Mouse (Mus musculus) E14TG2a.4 (cell line): ENCODE data around the gene Rtn4rl1.
"Not testable (repeated sequence)": the region's sequence is repeated elsewhere in the genome, so short reads cannot be mapped to it uniquely, and the experiment has no call there.

ENCODE experiments used
- H3K27me3 ChIP-seq: 2 replicates; pipeline ENCODE4 v1.6.1; 2014; ENCODE audit warnings: low read length, control low read depth; ENCODE audit not compliant: insufficient read depth
- H3K36me3 ChIP-seq: 2 replicates; pipeline ENCODE4 v1.6.1; 2014; ENCODE audit warnings: low read length, control low read depth; ENCODE audit not compliant: insufficient read depth
- H3K4me1 ChIP-seq: replicated peaks from 2 replicates; pipeline ENCODE4 v1.6.1; 2014; ENCODE audit warnings: low read depth, low read length, control low read depth
- H3K4me3 ChIP-seq: replicated peaks from 2 replicates; pipeline ENCODE4 v1.5.1; 2014; ENCODE audit warnings: mild to moderate bottlenecking, low read length
- H3K9me3 ChIP-seq: 2 replicates; pipeline ENCODE4 v1.6.1; 2014; ENCODE audit warnings: low read length, control low read depth
- CTCF ChIP-seq: conservative IDR thresholded peaks from 2 replicates; pipeline ENCODE4 v1.5.1; 2014; ENCODE audit warnings: low read length
- NANOG ChIP-seq: IDR thresholded peaks from 2 replicates; pipeline ENCODE4 v1.6.1; 2014; ENCODE audit warnings: borderline replicate concordance, low read length, mixed read lengths
- POU5F1 ChIP-seq: IDR thresholded peaks from 2 replicates; pipeline ENCODE4 v1.6.1; 2014; ENCODE audit warnings: low read length, borderline replicate concordance

The Rtn4rl1 gene

DNA sequence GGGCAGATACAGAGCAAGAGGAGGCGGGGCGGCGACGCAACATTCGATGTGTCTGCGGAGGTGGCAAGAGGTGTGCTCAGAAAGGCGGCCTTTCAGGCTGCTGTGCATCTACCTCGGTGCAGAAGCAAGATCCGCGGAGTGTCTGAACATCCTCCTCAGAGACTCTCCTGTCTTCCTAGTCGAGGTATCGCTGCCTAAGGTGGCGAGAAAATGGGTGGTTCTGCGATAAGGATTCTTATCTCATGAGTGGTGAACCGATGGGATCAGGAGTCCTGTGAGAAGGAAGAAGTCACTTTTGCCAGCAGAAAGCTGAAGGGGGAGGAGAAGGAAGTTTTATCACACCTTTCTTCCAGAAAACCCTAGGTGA is 19.8 kb upstream of the Rtn4rl1 start:
- peaks cover 55% of the 10 kb centered on the region for H3K4me1 ChIP-seq
- H3K4me3 ChIP-seq = peak overlapping the region; percentile 85
- TF ChIP-seq POU5F1 (no peak), CTCF (no peak), NANOG (no peak)
- no peaks in the 10 kb centered on the region for H3K9me3 ChIP-seq
- H3K36me3 ChIP-seq = peaks cover 29% of the 10 kb centered on the region
- H3K27me3 ChIP-seq = peaks cover 63% of the 10 kb centered on the region

DNA sequence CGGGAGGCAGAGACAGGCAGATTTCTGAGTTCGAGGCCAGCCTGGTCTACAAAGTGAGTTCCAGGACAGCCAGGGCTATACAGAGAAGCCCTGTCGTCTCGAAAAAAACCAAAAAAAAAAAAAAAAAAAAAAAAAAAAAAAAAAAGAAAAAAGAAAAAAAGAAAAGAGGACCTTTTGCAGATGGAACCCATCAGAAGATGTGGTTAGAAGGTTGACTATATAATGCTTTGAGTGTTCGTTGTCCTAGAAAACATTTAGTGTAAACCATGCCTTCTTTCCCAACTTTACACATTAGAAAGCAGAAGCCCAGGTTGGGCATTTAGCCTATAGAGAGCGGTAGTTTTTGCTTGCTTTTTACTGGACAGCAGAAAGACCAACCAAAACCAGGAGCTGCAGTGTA is 19.0 kb upstream of the Rtn4rl1 start:
- peaks cover 57% of the 10 kb centered on the region for H3K4me1 ChIP-seq
- H3K36me3 ChIP-seq = peaks cover 31% of the 10 kb centered on the region
- H3K4me3 ChIP-seq, H3K9me3 ChIP-seq: not testable (repeated sequence)
- H3K27me3 ChIP-seq = peaks cover 55% of the 10 kb centered on the region

DNA sequence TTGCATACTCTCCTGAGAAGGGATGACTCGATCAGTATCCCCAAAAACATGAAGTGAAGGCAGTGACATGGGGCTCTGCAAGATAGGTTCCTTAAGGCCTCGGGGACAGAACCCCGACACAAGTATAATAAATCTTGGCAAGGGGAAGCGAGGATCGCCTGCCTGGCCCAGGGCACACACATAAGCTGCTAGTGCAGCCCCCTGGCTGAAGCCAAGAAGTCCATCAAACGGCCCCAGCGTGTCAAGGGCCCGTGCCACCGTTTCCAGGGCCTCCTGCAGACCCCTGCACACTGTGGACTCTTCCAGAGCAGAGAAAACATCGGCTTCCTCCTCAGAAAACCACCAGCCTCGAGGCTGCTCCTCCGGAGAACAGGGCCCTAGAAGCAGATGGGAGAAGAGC is 15.6 kb upstream of the Rtn4rl1 start:
- Histone ChIP-seq H3K27me3 (peaks cover 21% of the 10 kb centered on the region), H3K36me3 (peaks cover 65% of the 10 kb centered on the region), H3K4me1 (peaks cover 41% of the 10 kb centered on the region), H3K4me3 (peak overlapping the region; percentile 91), H3K9me3 (no peaks in the 10 kb centered on the region)
- no peak for TF ChIP-seq POU5F1
- TF ChIP-seq CTCF = no peak
- no peak for TF ChIP-seq NANOG

DNA sequence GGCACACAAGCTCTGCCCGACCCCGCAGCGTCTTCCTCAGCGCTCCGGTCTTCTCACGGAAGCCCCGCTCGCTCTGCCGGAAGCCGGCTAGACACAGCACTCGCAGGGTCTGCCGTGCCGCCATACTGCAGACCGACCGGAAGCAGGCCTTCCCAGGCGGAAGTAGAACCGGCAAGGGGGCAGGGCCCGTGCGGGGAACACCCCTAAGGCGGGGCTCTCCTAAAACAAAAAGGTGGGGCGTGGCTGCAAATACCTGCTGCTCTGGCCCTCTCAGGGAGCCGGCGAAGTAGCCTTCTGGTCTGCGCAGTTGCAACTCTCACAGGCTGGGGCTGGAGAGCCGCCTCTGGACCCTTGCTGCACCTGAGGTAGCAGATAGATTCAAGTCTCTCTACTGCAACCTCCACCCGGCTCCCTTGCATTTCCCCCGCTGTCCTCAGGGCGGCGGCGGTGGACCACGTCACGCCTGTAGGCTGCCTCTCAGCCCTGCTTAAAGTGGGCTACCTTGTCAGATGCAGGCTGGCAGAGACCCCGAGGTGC is 14.8 kb upstream of the Rtn4rl1 start, which contains the start of gene Ovca2:
Ovca2 (minus strand) TSS at position 164 of the 537 bp plus-strand sequence.
- peaks cover 18% of the 10 kb centered on the region for H3K27me3 ChIP-seq
- H3K4me1 ChIP-seq = peaks cover 46% of the 10 kb centered on the region
- TF ChIP-seq POU5F1 (no peak), CTCF (peak; percentile 66), NANOG (no peak)
- peaks cover 73% of the 10 kb centered on the region for H3K36me3 ChIP-seq
- H3K9me3 ChIP-seq = no peaks in the 10 kb centered on the region
- H3K4me3 ChIP-seq = peak within 1 kb of the TSS; percentile 91

DNA sequence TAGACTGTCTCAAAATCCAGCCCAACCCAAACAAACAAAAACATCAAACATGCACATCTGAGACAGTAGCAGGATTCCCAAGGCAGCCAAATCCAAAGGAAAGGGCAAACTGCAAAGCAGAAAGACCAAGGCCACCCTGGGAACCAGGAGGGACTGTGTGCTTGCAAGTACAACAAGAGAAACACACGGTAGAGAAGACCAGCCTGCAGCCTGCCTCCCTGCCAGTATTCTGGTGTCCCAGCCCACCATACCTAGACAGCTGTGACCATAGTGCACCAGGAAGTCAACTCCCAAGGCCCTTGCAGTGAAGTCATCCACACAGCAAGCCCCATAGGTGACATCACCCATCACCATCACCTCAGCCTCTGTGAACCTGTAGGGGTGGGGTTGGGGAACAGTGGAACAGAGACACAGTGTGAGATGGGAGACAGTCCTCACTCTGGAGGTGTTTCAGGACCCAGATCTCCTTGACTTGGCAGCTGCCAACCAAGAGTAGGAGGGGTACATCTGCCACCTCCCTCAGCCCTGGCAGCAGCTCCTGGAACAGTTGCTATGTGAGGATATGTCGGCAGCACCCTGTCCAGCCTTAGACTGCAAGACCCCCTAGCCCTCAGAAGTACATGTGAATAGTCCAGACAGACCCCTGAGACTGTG is 9.5 kb upstream of the Rtn4rl1 start:
- H3K4me3 ChIP-seq = no peak overlapping the region
- TF ChIP-seq POU5F1 (no peak), CTCF (no peak), NANOG (no peak)

DNA sequence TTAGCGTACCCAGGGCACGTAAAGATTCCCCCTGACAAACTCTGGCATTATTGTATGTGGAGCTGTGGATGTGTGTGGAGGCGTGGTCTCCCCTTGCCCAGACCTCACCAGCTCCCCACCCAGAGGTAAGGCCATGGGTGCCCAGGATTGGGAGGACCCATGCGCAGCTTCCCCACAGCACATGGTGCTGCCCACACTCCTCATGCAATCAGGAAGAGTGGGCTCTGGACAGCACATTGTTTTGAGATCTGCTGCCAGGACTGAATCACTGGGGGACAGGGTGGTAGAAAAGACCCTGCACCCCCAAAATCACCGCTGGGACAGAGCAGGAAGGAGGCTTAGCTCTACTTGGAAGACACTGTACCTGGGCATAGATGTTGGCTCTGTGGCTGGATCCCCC is 9.0 kb upstream of the Rtn4rl1 start:
- TF ChIP-seq POU5F1 (no peak), CTCF (no peak), NANOG (no peak)
- Histone ChIP-seq H3K36me3 (peaks cover 67% of the 10 kb centered on the region), H3K9me3 (no peaks in the 10 kb centered on the region), H3K4me3 (no peak overlapping the region), H3K4me1 (peaks cover 52% of the 10 kb centered on the region), H3K27me3 (no peaks in the 10 kb centered on the region)

More for the DNA sequence above, 9.5 kb upstream of the Rtn4rl1 start:
- no peaks in the 10 kb centered on the region for H3K9me3 ChIP-seq
- H3K4me1 ChIP-seq = peaks cover 52% of the 10 kb centered on the region
- H3K27me3 ChIP-seq = no peaks in the 10 kb centered on the region
- H3K36me3 ChIP-seq = peaks cover 69% of the 10 kb centered on the region

DNA sequence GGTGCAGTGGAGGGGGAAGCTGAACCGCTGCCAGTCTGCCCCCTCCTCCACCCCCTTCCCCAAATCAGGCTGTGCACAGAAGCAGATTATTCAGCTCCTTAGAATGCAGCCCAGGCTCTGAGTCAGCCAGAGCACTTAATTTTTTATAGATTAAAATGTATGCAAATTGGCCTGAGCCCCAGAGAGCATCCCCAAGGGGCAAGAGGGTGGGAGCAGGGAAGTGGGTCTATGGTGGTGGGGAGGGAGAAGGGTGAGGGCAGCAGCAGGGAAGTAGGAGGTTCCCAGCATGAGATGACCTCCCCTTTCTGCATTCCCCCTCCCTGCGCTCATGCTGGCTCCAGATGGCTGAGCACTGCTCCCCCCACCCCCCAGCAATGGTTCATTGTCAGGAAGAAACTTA is 8.6 kb upstream of the Rtn4rl1 start:
- peaks cover 62% of the 10 kb centered on the region for H3K36me3 ChIP-seq
- H3K4me3 ChIP-seq = no peak overlapping the region
- H3K9me3 ChIP-seq = no peaks in the 10 kb centered on the region
- no peak for TF ChIP-seq CTCF
- TF ChIP-seq POU5F1 = no peak
- no peak for TF ChIP-seq NANOG
- peaks cover 52% of the 10 kb centered on the region for H3K4me1 ChIP-seq
- H3K27me3 ChIP-seq = no peaks in the 10 kb centered on the region

DNA sequence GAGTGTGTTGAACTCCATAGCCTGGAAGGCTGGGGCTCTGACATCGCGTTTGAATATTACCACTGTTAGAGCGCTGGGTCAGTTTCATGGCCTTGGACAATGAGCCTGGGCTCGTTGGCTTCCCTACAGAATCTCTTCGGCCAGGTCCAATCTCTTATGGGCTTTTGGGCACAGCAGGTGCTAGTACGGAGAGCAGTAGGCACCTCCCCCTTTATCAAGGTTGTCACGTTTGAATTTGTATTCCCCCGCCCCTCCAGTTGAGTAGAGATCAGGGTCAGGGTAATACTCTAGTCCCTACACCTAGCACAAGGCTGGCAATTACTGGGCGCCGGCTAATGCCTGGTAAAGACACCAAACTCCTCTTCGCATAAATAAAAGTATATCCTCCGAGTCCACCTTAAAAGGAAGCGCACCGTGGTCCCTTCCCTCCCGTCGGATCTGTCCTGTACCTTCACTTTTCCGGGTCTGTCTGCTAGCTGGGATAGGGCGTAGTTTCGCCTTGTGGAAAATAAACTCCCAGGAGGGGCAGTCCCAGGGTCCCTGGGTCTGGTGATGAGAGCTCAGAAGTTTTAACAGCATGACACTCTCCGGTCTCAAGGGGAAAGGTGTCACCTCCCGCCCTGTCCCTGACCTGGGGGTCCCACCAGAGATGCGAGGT is 3.7 kb upstream of the Rtn4rl1 start:
- Histone ChIP-seq H3K27me3 (peaks cover 42% of the 10 kb centered on the region), H3K36me3 (peaks cover 14% of the 10 kb centered on the region), H3K9me3 (no peaks in the 10 kb centered on the region), H3K4me1 (peaks cover 58% of the 10 kb centered on the region), H3K4me3 (peak overlapping the region; percentile 99)
- TF ChIP-seq NANOG (no peak), POU5F1 (no peak), CTCF (no peak)
